Mouse (Mus musculus) E14TG2a.4 (cell line): ENCODE measurements at regions not wholly inside any gene's neighbourhood (a gene's known extent, or its start where the extent isn't known, plus 50 kb on each side); places are given as distances from the start of the nearest gene placed in this dataset.

Experiments
- CTCF ChIP-seq: conservative IDR thresholded peaks from 2 replicates; pipeline ENCODE4 v1.5.1; 2014; ENCODE audit warnings: low read length
- NANOG ChIP-seq: IDR thresholded peaks from 2 replicates; pipeline ENCODE4 v1.6.1; 2014; ENCODE audit warnings: borderline replicate concordance, low read length, mixed read lengths
- POU5F1 ChIP-seq: IDR thresholded peaks from 2 replicates; pipeline ENCODE4 v1.6.1; 2014; ENCODE audit warnings: low read length, borderline replicate concordance

DNA sequence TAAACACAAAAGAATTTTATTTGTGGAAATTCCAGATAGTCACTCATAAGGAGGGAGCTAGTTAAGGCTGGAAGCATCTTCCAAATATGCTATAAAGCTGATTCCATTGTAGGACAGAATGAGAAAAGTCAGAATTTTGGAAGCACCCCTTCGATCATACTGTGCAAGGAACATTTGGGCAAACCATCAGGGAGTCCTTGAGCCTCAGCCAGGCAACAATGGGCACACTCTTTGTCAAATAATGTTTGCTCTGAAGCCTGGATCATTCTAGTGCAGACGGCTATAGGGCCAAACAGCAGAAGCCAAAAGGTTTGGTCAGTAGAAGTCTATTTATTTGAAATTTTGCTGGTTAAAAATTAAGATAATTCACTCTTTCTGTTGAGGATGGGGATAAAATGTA lies 114.7 kb upstream of the Cadm2 start:
- TF ChIP-seq CTCF (no peak), NANOG (no peak), POU5F1 (no peak)
